Mouse (Mus musculus) intestine, postnatal 0 days (tissue): ENCODE measurements around the gene Pla2r1. TPM values are rescaled to one million over a fixed set of nuclear protein-coding genes. Genes with fewer than 3 reads are reported as not detected.

Source experiments
- ATAC-seq: fragments of 200-750 bp; cut with Nextera tagmentation; 2 replicates; pipeline ENCODE4 v1.8.0; 2017; ENCODE audit warnings: mild to moderate bottlenecking, moderate TSS enrichment, moderate library complexity
- H3K27ac ChIP-seq: fragments of 300-500 bp; sonication (generic); 2 replicates; pipeline ENCODE4 v1.5.1; 2014; ENCODE audit warnings: mild to moderate bottlenecking, low read depth, low read length, moderate library complexity
- H3K27me3 ChIP-seq: fragments of 300-500 bp; sonication (generic); replicated peaks from 2 replicates; pipeline ENCODE4 v1.6.1; 2014; ENCODE audit warnings: low read length, mixed read lengths; ENCODE audit not compliant: control insufficient read depth, insufficient read depth
- H3K36me3 ChIP-seq: fragments of 300-500 bp; sonication (generic); 2 replicates; pipeline ENCODE4 v1.6.1; 2014; ENCODE audit warnings: mild to moderate bottlenecking, moderate library complexity; ENCODE audit not compliant: control insufficient read depth, insufficient read depth
- H3K4me1 ChIP-seq: fragments of 300-500 bp; sonication (generic); replicated peaks from 2 replicates; pipeline ENCODE4 v1.6.1; 2014; ENCODE audit warnings: antibody characterized with exemption, low read length, mixed read lengths; ENCODE audit not compliant: control insufficient read depth, insufficient read depth
- H3K4me2 ChIP-seq: fragments of 300-500 bp; sonication (generic); replicated peaks from 2 replicates; pipeline ENCODE4 v1.6.1; 2014; ENCODE audit warnings: low read depth, mild to moderate bottlenecking, moderate library complexity
- H3K4me3 ChIP-seq: fragments of 300-500 bp; sonication (generic); 2 replicates; pipeline ENCODE4 v1.5.1; 2014; ENCODE audit warnings: low read depth, low read length
- H3K9ac ChIP-seq: fragments of 300-500 bp; sonication (generic); 2 replicates; pipeline ENCODE4 v1.6.1; 2014; ENCODE audit warnings: mild to moderate bottlenecking, low read depth, low read length
- H3K9me3 ChIP-seq: fragments of 300-500 bp; sonication (generic); 2 replicates; pipeline ENCODE4 v1.6.1; 2016; ENCODE audit warnings: mixed run types; ENCODE audit not compliant: control insufficient read depth
- CTCF ChIP-seq: sonication (generic); IDR thresholded peaks from 2 replicates; pipeline ENCODE4 v1.5.1; 2016; ENCODE audit warnings: low read depth, mild to moderate bottlenecking, control low read depth, antibody characterized with exemption, moderate library complexity
- WGBS: fragments of 180-500 bp; shearing (Covaris S2); extraction: QIAGEN DNeasy Blood & Tissue Kit; methylation state at CpG from one replicate; pipeline ENCODE4 v1.1.7; 2014; 5-methylcytosine and 5-hydroxymethylcytosine counted together
- polyA plus RNA-seq: library from polyadenylated mRNA; unstranded; fragments of >200 nt; fragmentation: Nextera tagmentation; extraction: Ambion mirVana; gene quantifications from 2 replicates; pipeline ENCODE4 v1.2.1, GENCODE M21; 2015

Pla2r1 gene
- polyA plus RNA-seq, 1 experiment from 2014 or later, result 0.96 TPM

DNA sequence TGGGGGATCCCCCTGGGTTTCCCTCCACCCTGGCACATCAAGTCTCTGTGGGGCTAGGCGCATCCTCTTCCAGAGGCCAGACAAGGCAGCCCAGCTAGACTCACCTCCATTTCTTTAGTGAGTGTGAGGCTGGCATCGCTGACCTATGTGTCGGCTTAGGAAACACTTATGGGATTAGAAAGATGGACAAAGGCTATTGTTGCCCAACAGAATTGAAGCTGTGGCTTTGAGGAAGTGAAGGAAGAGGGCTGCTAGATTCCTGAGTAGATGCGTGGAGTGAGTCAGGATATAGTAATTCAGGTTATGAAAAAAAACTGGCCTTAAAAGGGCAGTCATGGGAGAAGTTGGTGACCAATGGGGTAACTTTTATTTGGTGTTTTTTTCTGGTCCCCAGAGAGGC lies 183.7 kb downstream of the Pla2r1 start:
- no peak overlapping the region for H3K4me3 ChIP-seq
- no peaks in the 10 kb centered on the region for H3K4me1 ChIP-seq
- no peak overlapping the region for H3K9ac ChIP-seq
- H3K36me3 ChIP-seq, result no peaks in the 10 kb centered on the region
- TF ChIP-seq CTCF, result no peak
- WGBS, result 89% methylated on average over 4 of the region's 4 CpGs
- no peaks in the 10 kb centered on the region for H3K27me3 ChIP-seq
- no peak for ATAC-seq
- no peaks in the 10 kb centered on the region for H3K9me3 ChIP-seq
- no peak overlapping the region for H3K4me2 ChIP-seq
- no peak overlapping the region for H3K27ac ChIP-seq

DNA sequence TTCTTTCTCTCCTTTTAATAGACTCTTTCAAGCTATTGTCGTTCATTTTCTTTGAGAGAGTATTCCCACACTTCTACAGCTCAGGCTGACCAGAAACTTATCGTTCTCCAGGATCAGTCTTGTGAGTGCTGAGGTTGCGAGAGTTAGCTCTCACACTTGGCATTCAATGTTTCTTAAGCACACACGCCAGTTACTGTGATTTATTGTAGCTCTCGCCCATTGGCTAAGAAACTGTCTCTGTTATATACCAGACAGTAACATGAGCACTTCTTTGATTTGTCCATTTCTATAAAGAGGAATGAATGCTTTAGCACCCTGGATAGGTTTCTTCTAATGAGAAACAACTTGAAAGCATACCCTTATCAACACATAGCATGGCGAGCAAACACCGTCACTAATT lies 185.2 kb downstream of the Pla2r1 start:
- H3K27ac ChIP-seq, result no peak overlapping the region
- 85% methylated on average over 7 of the region's 7 CpGs for WGBS
- no peak for ATAC-seq
- no peak overlapping the region for H3K9ac ChIP-seq
- no peaks in the 10 kb centered on the region for H3K4me1 ChIP-seq
- H3K9me3 ChIP-seq, result no peaks in the 10 kb centered on the region
- H3K4me3 ChIP-seq, result no peak overlapping the region
- no peak for TF ChIP-seq CTCF
- H3K27me3 ChIP-seq, result no peaks in the 10 kb centered on the region
- H3K36me3 ChIP-seq, result no peaks in the 10 kb centered on the region
- H3K4me2 ChIP-seq, result no peak overlapping the region

Other genes with a start within 250 kb of the Pla2r1 start
- gene Ly75, start 170.0 kb downstream of the Pla2r1 start, polyA plus RNA-seq, result 2.2 and 2.9 TPM in 2 replicates
- gene Itgb6, start 169.3 kb upstream of the Pla2r1 start, polyA plus RNA-seq, result 10.8 and 11.9 TPM in 2 replicates